Mouse (Mus musculus): ENCODE measurements around the gene Grik1. TPM values are rescaled to one million over a fixed set of nuclear protein-coding genes. Genes with fewer than 3 reads are reported as not detected.

Gene Grik1
- polyA plus RNA-seq, 1 experiment from 2014 or later: 0.84 TPM

DNA sequence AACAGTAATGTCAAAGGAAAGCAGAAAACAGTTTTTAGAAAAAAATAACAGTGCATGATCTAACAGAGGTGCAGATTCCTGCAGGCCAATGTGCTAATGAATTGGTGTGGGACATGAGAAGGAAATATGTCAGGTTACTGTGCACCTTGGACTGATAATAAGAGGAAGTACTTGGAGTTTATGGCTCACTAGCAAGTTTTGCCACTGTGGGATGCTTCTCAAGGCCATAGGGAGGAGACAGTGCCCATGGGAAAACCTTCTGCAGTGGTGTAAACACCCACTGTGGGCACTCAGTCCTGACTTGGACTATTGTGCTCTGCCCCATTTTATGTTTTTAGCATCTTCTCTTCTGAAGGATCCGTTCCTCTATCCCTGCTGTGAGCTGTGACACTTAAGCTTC lies 428.3 kb downstream of the Grik1 start:
- no peak for DNase-seq (ENCODE audit: low spot score)
- no peak for ATAC-seq (ENCODE audit: insufficient number of reproducible peaks, low FRiP score, low TSS enrichment, low read depth)
- no peak overlapping the region for H3K9ac ChIP-seq (ENCODE audit: low read length)
- no peak overlapping the region for H3K4me2 ChIP-seq (ENCODE audit: low read depth, severe bottlenecking)
- no peaks in the 10 kb centered on the region for H3K27me3 ChIP-seq (ENCODE audit: control insufficient read depth, insufficient read depth, low read length)
- H3K4me3 ChIP-seq (ENCODE audit: low read depth, low read length): no peak overlapping the region
- H3K4me1 ChIP-seq (ENCODE audit: control insufficient read depth, insufficient read depth, low read length): no peaks in the 10 kb centered on the region
- no peak overlapping the region for H3K27ac ChIP-seq (replicated peaks; ENCODE audit: low read depth, low read length)
- H3K9me3 ChIP-seq (ENCODE audit: control insufficient read depth, low read length): no peaks in the 10 kb centered on the region
- H3K36me3 ChIP-seq (ENCODE audit: control insufficient read depth, insufficient read depth, low read length): no peaks in the 10 kb centered on the region
- WGBS: 59% methylated on average over 1 of the region's 1 CpGs

GRCm38 (mm10) chr16:87853451-87854085 lies 436.5 kb downstream of the Grik1 start:
- Histone ChIP-seq H3K36me3 (ENCODE audit: control insufficient read depth, insufficient read depth, low read length) (no peaks in the 10 kb centered on the region), H3K4me2 (ENCODE audit: low read depth, severe bottlenecking) (no peak overlapping the region), H3K27me3 (ENCODE audit: control insufficient read depth, insufficient read depth, low read length) (no peaks in the 10 kb centered on the region), H3K4me1 (ENCODE audit: control insufficient read depth, insufficient read depth, low read length) (no peaks in the 10 kb centered on the region), H3K4me3 (ENCODE audit: low read depth, low read length) (no peak overlapping the region), H3K9ac (ENCODE audit: low read length) (no peak overlapping the region), H3K9me3 (ENCODE audit: control insufficient read depth, low read length) (no peaks in the 10 kb centered on the region), H3K27ac (replicated peaks; ENCODE audit: low read depth, low read length) (no peak overlapping the region)
- WGBS: 91% methylated on average over 3 of the region's 3 CpGs
- ATAC-seq (ENCODE audit: insufficient number of reproducible peaks, low FRiP score, low TSS enrichment, low read depth): no peak
- no peak for DNase-seq (ENCODE audit: low spot score)

DNA sequence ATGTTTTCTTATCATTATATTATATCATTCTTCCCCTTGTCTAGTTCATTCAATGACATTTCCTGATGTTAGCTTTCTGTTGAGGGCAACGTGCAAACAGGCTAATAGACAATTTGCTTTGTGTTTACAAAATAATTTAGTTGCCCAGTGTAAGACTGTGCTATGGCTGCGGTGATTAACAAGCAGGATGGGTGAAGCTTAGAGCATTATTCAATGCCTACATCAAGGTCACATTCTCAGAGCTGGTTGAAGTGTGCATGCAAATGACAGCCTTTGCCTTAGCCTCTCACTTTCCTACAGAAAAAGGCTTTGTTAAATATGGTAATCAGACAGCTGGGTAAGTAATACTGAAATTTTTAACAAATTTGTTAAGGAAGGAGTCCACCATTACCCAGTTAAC lies 438.5 kb downstream of the Grik1 start:
- no peak overlapping the region for H3K4me2 ChIP-seq (ENCODE audit: low read depth, severe bottlenecking)

DNA sequence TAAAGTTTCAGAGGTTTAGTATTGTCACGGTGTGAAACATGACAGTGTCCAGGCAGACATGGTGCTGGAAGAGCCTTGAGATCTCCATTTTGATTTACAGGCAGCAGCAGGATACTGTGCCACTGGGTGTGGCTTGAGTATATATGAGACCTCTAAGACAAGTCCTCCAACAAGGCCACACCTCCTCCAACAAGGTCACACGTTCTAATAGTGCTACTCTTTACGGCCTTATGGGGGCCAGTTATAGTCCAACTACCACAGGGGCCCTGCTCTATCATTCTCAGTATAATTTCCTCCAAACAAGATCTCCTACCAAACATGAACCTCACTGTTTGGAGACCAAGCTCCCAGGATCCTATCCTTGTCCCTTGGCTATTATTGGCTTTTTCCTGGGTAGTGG lies 441.3 kb downstream of the Grik1 start:
- Histone ChIP-seq H3K27me3 (ENCODE audit: control insufficient read depth, insufficient read depth, low read length) (no peaks in the 10 kb centered on the region), H3K27ac (replicated peaks; ENCODE audit: low read depth, low read length) (no peak overlapping the region), H3K9ac (ENCODE audit: low read length) (no peak overlapping the region), H3K9me3 (ENCODE audit: control insufficient read depth, low read length) (no peaks in the 10 kb centered on the region), H3K36me3 (ENCODE audit: control insufficient read depth, insufficient read depth, low read length) (no peaks in the 10 kb centered on the region), H3K4me3 (ENCODE audit: low read depth, low read length) (no peak overlapping the region), H3K4me1 (ENCODE audit: control insufficient read depth, insufficient read depth, low read length) (no peaks in the 10 kb centered on the region), H3K4me2 (ENCODE audit: low read depth, severe bottlenecking) (no peak overlapping the region)
- WGBS: 83% methylated on average over 3 of the region's 3 CpGs
- DNase-seq (ENCODE audit: low spot score) (no peak), ATAC-seq (ENCODE audit: insufficient number of reproducible peaks, low FRiP score, low TSS enrichment, low read depth) (no peak)

More for the DNA sequence above, 438.5 kb downstream of the Grik1 start:
- H3K4me3 ChIP-seq (ENCODE audit: low read depth, low read length): no peak overlapping the region
- no peak overlapping the region for H3K27ac ChIP-seq (replicated peaks; ENCODE audit: low read depth, low read length)
- H3K9me3 ChIP-seq (ENCODE audit: control insufficient read depth, low read length): no peaks in the 10 kb centered on the region
- DNase-seq (ENCODE audit: low spot score) (no peak), ATAC-seq (ENCODE audit: insufficient number of reproducible peaks, low FRiP score, low TSS enrichment, low read depth) (no peak)
- no peak overlapping the region for H3K9ac ChIP-seq (ENCODE audit: low read length)
- no peaks in the 10 kb centered on the region for H3K36me3 ChIP-seq (ENCODE audit: control insufficient read depth, insufficient read depth, low read length)
- no peaks in the 10 kb centered on the region for H3K4me1 ChIP-seq (ENCODE audit: control insufficient read depth, insufficient read depth, low read length)
- no peaks in the 10 kb centered on the region for H3K27me3 ChIP-seq (ENCODE audit: control insufficient read depth, insufficient read depth, low read length)
- WGBS: 79% methylated on average over 2 of the region's 2 CpGs

Other genes with a start within 250 kb of the Grik1 start
- gene Cldn17, start 216.7 kb upstream of the Grik1 start, polyA plus RNA-seq (2014; fragmentation: Nextera tagmentation; extraction: Ambion mirVana): not detected in 2 replicates

Data from limb, embryonic 11.5 days (tissue).